Mouse (Mus musculus) lung, postnatal 0 days (tissue): ENCODE measurements at regions not wholly inside any gene's neighbourhood (a gene's known extent, or its start where the extent isn't known, plus 50 kb on each side); places are given as distances from the start of the nearest gene placed in this dataset.

Experiments
- CTCF ChIP-seq: IDR thresholded peaks from 2 replicates; pipeline ENCODE4 v1.5.1; 2016; ENCODE audit warnings: antibody characterized with exemption, mild to moderate bottlenecking
- EP300 ChIP-seq: IDR thresholded peaks from 2 replicates; pipeline ENCODE4 v1.6.1; 2016; ENCODE audit warnings: antibody characterized with exemption, mild to moderate bottlenecking, control low read depth

DNA sequence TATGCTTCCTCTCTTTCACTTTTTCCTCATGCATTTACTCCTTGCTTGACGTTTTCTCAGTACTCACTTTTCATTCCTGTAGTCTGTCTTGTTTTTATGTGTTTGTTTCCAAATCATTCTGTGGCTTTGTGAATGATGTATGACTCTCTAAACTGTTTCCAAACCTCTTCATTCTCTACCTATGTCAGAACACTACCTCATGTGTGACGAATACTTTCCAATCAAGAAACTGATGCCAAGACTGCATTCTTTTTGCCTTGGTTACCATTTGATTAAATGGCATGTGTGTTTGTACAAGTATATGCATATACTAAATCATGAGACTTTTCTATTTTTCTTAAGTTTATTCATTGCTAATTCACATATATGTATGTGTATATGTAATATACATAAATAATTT, 1238.7 kb upstream of the Gm7489 start:
- TF ChIP-seq CTCF = no peak
- no peak for TF ChIP-seq EP300
